Mouse (Mus musculus) heart, adult 9 months (tissue): Measurements from ENCODE around the gene Bcor.
A peak's percentile ranks its signal among the peaks of the same experiment; 100 is the strongest.

Experiments
- DNase-seq, 2 experiments: peaks; one replicate each; pipeline ENCODE4 v3.0.0; 2022; ENCODE audit warnings: low spot score in 2 of 2

Bcor gene

GRCm38 (mm10) chrX:12086674-12087510 is 73.3 kb downstream of the Bcor start:
- DNase-seq = peak in 1 of 2 experiments; percentile 37

- DNase-seq = no peak
Measured at GRCm38 (mm10) chrX:12085949-12086348, 74.2 kb downstream of the Bcor start.

- DNase-seq = no peak
Measured at GRCm38 (mm10) chrX:12085290-12085689, 74.9 kb downstream of the Bcor start.

GRCm38 (mm10) chrX:12084698-12085097 is 75.5 kb downstream of the Bcor start:
- DNase-seq = no peak

- DNase-seq = no peak
Measured at GRCm38 (mm10) chrX:12083631-12084030, 76.5 kb downstream of the Bcor start.

- DNase-seq = no peak
Measured at GRCm38 (mm10) chrX:12082736-12083135, 77.4 kb downstream of the Bcor start.

- no peak for DNase-seq
Measured at GRCm38 (mm10) chrX:12082184-12082583, 78.0 kb downstream of the Bcor start.

GRCm38 (mm10) chrX:12081741-12082155 is 78.4 kb downstream of the Bcor start:
- no peak for DNase-seq

- no peak for DNase-seq
Measured at GRCm38 (mm10) chrX:12080904-12081740, 79.0 kb downstream of the Bcor start.

- DNase-seq = peak; percentile 55 to 60
Measured at GRCm38 (mm10) chrX:12080095-12080903, 79.9 kb downstream of the Bcor start.

GRCm38 (mm10) chrX:12079309-12080094 is 80.7 kb downstream of the Bcor start:
- peak in 1 of 2 experiments; percentile 37 for DNase-seq

- no peak for DNase-seq
Measured at GRCm38 (mm10) chrX:12079059-12079308, 81.2 kb downstream of the Bcor start.

- peak in 1 of 2 experiments; percentile 29 for DNase-seq
Measured at GRCm38 (mm10) chrX:12078195-12079058, 81.7 kb downstream of the Bcor start.

GRCm38 (mm10) chrX:12077601-12077980 is 82.6 kb downstream of the Bcor start:
- no peak for DNase-seq

GRCm38 (mm10) chrX:12076763-12077600 is 83.2 kb downstream of the Bcor start:
- DNase-seq = peak; percentile 58 to 66

- peak in 1 of 2 experiments; percentile 21 for DNase-seq
Measured at GRCm38 (mm10) chrX:12072721-12073120, 87.4 kb downstream of the Bcor start.

GRCm38 (mm10) chrX:12068978-12069724 is 91.0 kb downstream of the Bcor start:
- no peak for DNase-seq

GRCm38 (mm10) chrX:12067851-12068510 is 92.2 kb downstream of the Bcor start:
- DNase-seq = no peak
